Comparison of ENCODE assay signal across 8 mouse cellular contexts in genomic region chr2:45112891-45113683, GRCm38 (mm10). TPM values are rescaled to one million over a fixed set of nuclear protein-coding genes. Genes with fewer than 3 reads are reported as not detected.
DNase-seq lines count a peak whose midpoint lies in the region; ATAC-seq and TF ChIP-seq lines count a peak whose summit lies in the region.

No protein-coding gene starts in this region.

- in situ Hi-C loops in Patski (cut with MboI; ENCODE audit: low pct_unique_long_range_greater_than_20kb) = loop anchor here (5.0 to 10.0 kb wide), 3 partner anchors 172 to 472 kb away; partner anchors contain the start of gene Gtdc1

- ATAC-seq in Patski = no peak

- H3K9me3 ChIP-seq in forebrain, embryonic 10.5 days = no peaks in the 10 kb centered on the region

- peaks cover 78% of the 10 kb centered on the region for H3K79me2 ChIP-seq in macrophage (ENCODE audit: inconsistent target)

- under 1% methylated on average over 23 of the region's 25 CpGs for WGBS in forebrain, embryonic 10.5 days
- WGBS in macrophage (ENCODE audit: missing documents) = 0% methylated on average over 17 of the region's 25 CpGs
- 7% methylated on average over 23 of the region's 25 CpGs for WGBS in spleen, adult 2 months

- POLR2A ChIA-PET in Patski (lab: Charles Lee) = interaction anchor here (0.9 to 1.6 kb wide), 2 partner anchors 9 to 187 kb away, joined by 3 to 4 read pairs; no protein-coding TSS in a partner anchor

- H3K27ac ChIP-seq in forebrain, embryonic 10.5 days = peak overlapping the region; percentile 100
- H3K27ac ChIP-seq in macrophage = peak overlapping the region; percentile 98
- peak overlapping the region; percentile 92 for H3K27ac ChIP-seq in spleen, adult 2 months (ENCODE audit: insufficient read depth, low read length)

- intact Hi-C loops in heart, postnatal 36 days (cut with DNase I) = loop anchor here (5.0 to 10.0 kb wide), 5 partner anchors 402 to 1542 kb away; no protein-coding TSS in a partner anchor

- H3K4me3 ChIP-seq in forebrain, embryonic 10.5 days = peak overlapping the region; percentile 99
- H3K4me3 ChIP-seq in macrophage (ENCODE audit: inconsistent target) = peak overlapping the region; percentile 69
- peak overlapping the region; percentile 68 for H3K4me3 ChIP-seq in spleen, adult 2 months (ENCODE audit: extremely low read depth, insufficient read depth, insufficient read length)

- peaks cover 75% of the 10 kb centered on the region for H3K4me1 ChIP-seq in forebrain, embryonic 10.5 days
- H3K4me1 ChIP-seq in spleen, adult 2 months (ENCODE audit: control insufficient read depth, insufficient read depth, insufficient read length) = no peaks in the 10 kb centered on the region

- DNase-seq in 416B (ENCODE audit: low read depth) (peak; percentile 89), Patski (ENCODE audit: low read depth, low spot score) (no peak)
- DNase-seq in forebrain, embryonic 10.5 days (ENCODE audit: extremely low spot score, low spot score) = peak; percentile 64
- DNase-seq in heart, postnatal 36 days = peak; percentile 54 to 67
- peak; percentile 63 to 74 for DNase-seq in layer of hippocampus, postnatal 10 days (ENCODE audit: low spot score in 2 of 2)
- peak in 1 of 2 experiments; percentile 40 for DNase-seq in spleen, adult 2 months (ENCODE audit: low read depth in 1 of 2, low spot score in 2 of 2)
- no peak for DNase-seq in cerebellum, adult 11-12 months

- CTCF ChIA-PET in Patski (lab: Charles Lee) = no interaction called here

- H3K36me3 ChIP-seq in forebrain, embryonic 10.5 days (replicated peaks) = no peaks in the 10 kb centered on the region
- H3K36me3 ChIP-seq in macrophage (ENCODE audit: inconsistent target) = no peaks in the 10 kb centered on the region
- H3K36me3 ChIP-seq in spleen, adult 2 months (ENCODE audit: control insufficient read depth, insufficient read depth, low read length) = no peaks in the 10 kb centered on the region

- no peaks in the 10 kb centered on the region for H3K27me3 ChIP-seq in Patski
- no peaks in the 10 kb centered on the region for H3K27me3 ChIP-seq in forebrain, embryonic 10.5 days (ENCODE audit: poor library complexity, severe bottlenecking)
- H3K27me3 ChIP-seq in spleen, adult 2 months (ENCODE audit: control insufficient read depth, insufficient read depth, low read length) = peaks cover 2% of the 10 kb centered on the region; the same call in 1 of the 2 replicates

- TF ChIP-seq CTCF in Patski (IDR thresholded peaks at IDR 0.05) = peak; percentile 61
- peak; percentile 27; the same call in 1 of the 2 replicates for TF ChIP-seq CTCF in spleen, adult 2 months (IDR thresholded peaks at IDR 0.05; ENCODE audit: extremely low read depth, insufficient read depth, insufficient read length, insufficient replicate concordance)

- no peak; the same call in 1 of the 2 replicates for TF ChIP-seq POLR2A in spleen, adult 2 months (IDR thresholded peaks at IDR 0.05; ENCODE audit: low read depth, low read length)

RNA-seq across cellular contexts. Expression of gene Zeb2, which starts 4.1 kb away (rescaled TPM):
- 19.8 TPM for polyA plus RNA-seq in Patski (2021)
- polyA plus RNA-seq in forebrain, embryonic 10.5 days (2016; fragmentation: Nextera tagmentation; extraction: Ambion mirVana) = 30.2 and 30.4 TPM in 2 replicates
- total RNA-seq in heart, postnatal 36 days (2021) = 10 to 100 TPM; 53.1 to 54.2 TPM
- 100 to 1,000 TPM; 351 to 372 TPM for total RNA-seq in layer of hippocampus, postnatal 10 days (2021)
- total RNA-seq in macrophage (2018; cell fraction: chromatin; rRNA removed) = 1,000 to 10,000 TPM; 2,413 to 6,939 (median 3,772) TPM
- 100 to 1,000 TPM; 305 to 558 (median 425) TPM for total RNA-seq in macrophage (2018; cell fraction: cytosol; rRNA removed)
- total RNA-seq in macrophage (2018; cell fraction: nucleus; rRNA removed) = 1,000 to 10,000 TPM; 1,334 to 4,677 (median 2,196) TPM
- polyA plus RNA-seq in macrophage (2018) = 134 to 164 TPM (median 138 TPM) in 3 replicates
- polyA plus RNA-seq in spleen, adult 2 months (2012; rRNA removed) = 18.4 and 19.0 TPM in 2 replicates

Comparison
In these comparisons a context has a peak if more than half of its experiments do, and no peak if none do; other contexts are left out.
1. DNase-seq: peak in 416B (single experiment), forebrain, embryonic 10.5 days (single experiment), heart, postnatal 36 days (2 of 2) and layer of hippocampus, postnatal 10 days (2 of 2); none in Patski (single experiment) and cerebellum, adult 11-12 months (single experiment).
2. Peak in every context shown above with its lines, with median percentiles within 50 percentile points of each other: H3K27ac ChIP-seq and H3K4me3 ChIP-seq.